Mouse (Mus musculus) hindbrain, embryonic 13.5 days (tissue): ENCODE measurements around the gene Cyb561d2. TPM values are rescaled to one million over a fixed set of nuclear protein-coding genes. Genes with fewer than 3 reads are reported as not detected.
"Not testable (repeated sequence)": the region's sequence is repeated elsewhere in the genome, so short reads cannot be mapped to it uniquely, and the experiment has no call there.

Source experiments
- ATAC-seq: fragments of 200-750 bp; cut with Nextera tagmentation; 2 replicates; pipeline ENCODE4 v1.8.0; 2017; ENCODE audit warnings: moderate TSS enrichment; ENCODE audit not compliant: low FRiP score
- H3K27ac ChIP-seq: fragments of 300-500 bp; sonication (generic); 2 replicates; pipeline ENCODE4 v1.5.1; 2015; ENCODE audit warnings: inconsistent platforms, mild to moderate bottlenecking, moderate library complexity
- H3K27me3 ChIP-seq: fragments of 300-500 bp; sonication (generic); 2 replicates; pipeline ENCODE4 v1.6.1; 2015; ENCODE audit warnings: mild to moderate bottlenecking, inconsistent platforms
- H3K36me3 ChIP-seq: fragments of 300-500 bp; sonication (generic); 2 replicates; pipeline ENCODE4 v1.6.1; 2015; ENCODE audit warnings: mild to moderate bottlenecking, inconsistent platforms
- H3K4me1 ChIP-seq: fragments of 300-500 bp; sonication (generic); replicated peaks from 2 replicates; pipeline ENCODE4 v1.6.1; 2015; ENCODE audit warnings: inconsistent platforms
- H3K4me2 ChIP-seq: fragments of 300-500 bp; sonication (generic); 2 replicates; pipeline ENCODE4 v1.6.1; 2015; ENCODE audit warnings: inconsistent platforms, mild to moderate bottlenecking, moderate library complexity
- H3K4me3 ChIP-seq: fragments of 300-500 bp; sonication (generic); 2 replicates; pipeline ENCODE4 v1.5.1; 2015; ENCODE audit warnings: mild to moderate bottlenecking, inconsistent platforms
- H3K9ac ChIP-seq: fragments of 300-500 bp; sonication (generic); 2 replicates; pipeline ENCODE4 v1.6.1; 2015; ENCODE audit warnings: mild to moderate bottlenecking, inconsistent platforms
- H3K9me3 ChIP-seq: fragments of 300-500 bp; sonication (generic); 2 replicates; pipeline ENCODE4 v1.6.1; 2016; ENCODE audit warnings: inconsistent platforms
- WGBS: fragments of 180-500 bp; shearing (Covaris S2); methylation state at CpG from one replicate; pipeline ENCODE4 v1.1.7; 2015; 5-methylcytosine and 5-hydroxymethylcytosine counted together
- polyA plus RNA-seq: library from polyadenylated mRNA; unstranded; fragments of >200 nt; fragmentation: Nextera tagmentation; extraction: Ambion mirVana; gene quantifications from 2 replicates; pipeline ENCODE4 v1.2.1, GENCODE M21; 2015

Cyb561d2 gene
- polyA plus RNA-seq, 1 experiment from 2014 or later, result 38.9 TPM

GRCm38 (mm10) chr9:107568331-107569261 is 26.6 kb upstream of the Cyb561d2 start:
- Histone ChIP-seq H3K9ac (peak overlapping the region; percentile 94), H3K27ac (peak overlapping the region; percentile 85), H3K27me3 (no peaks in the 10 kb centered on the region), H3K4me3 (peak overlapping the region; percentile 92), H3K9me3 (no peaks in the 10 kb centered on the region), H3K4me2 (peak overlapping the region; percentile 93), H3K36me3 (peaks cover 50% of the 10 kb centered on the region), H3K4me1 (peaks cover 61% of the 10 kb centered on the region)
- ATAC-seq, result peak; percentile 88
- under 1% methylated on average over 40 of the region's 41 CpGs for WGBS

DNA sequence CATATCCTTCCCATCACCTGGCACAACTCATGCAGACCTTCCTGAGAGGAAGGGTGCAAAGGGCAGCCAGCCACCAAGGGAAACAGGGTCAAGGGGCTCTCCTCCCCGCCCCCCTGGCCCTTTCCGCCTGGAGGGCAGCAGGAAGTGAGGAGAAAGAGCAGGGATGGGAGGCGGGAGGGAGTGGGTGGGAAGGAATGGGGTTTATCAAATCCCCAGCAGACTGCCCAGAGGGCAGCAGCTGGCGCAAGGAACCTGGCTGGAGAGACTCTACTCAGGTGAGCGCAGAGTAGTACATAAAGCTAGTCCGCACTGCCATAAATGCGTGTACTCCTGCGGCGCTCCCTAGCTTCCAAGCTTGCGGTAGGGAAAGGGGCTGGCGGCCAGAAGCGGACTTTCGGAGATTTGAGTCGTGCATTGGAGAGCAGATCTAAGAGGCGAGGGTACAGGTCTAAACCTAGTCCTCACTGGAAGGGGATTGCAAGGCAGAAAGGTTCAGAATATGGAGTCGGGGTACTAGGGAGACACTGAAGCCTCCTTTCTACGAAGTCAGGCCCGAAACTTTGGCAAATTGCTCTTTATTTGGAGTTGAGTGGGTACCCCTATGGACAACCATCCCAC is 25.8 kb upstream of the Cyb561d2 start, which contains the start of gene Hyal2:
Gene Hyal2, plus strand, starts transcription at position 244 of the 618 bp plus-strand sequence.
- WGBS, result 7% methylated on average over 18 of the region's 18 CpGs
- H3K4me2 ChIP-seq, result peak within 1 kb of the TSS; percentile 93

GRCm38 (mm10) chr9:107566855-107567254 is 24.9 kb upstream of the Cyb561d2 start:
- no peaks in the 10 kb centered on the region for H3K27me3 ChIP-seq
- 64% methylated on average over 3 of the region's 3 CpGs for WGBS
- peak overlapping the region; percentile 93; the same call in 1 of the 2 replicates for H3K4me2 ChIP-seq
- peaks cover 40% of the 10 kb centered on the region for H3K36me3 ChIP-seq
- H3K4me3 ChIP-seq, result no peak overlapping the region
- no peak for ATAC-seq
- H3K9ac ChIP-seq, result 0 out of 2 replicates have a peak overlapping the region, but pooled peaks have one; percentile 94
- H3K27ac ChIP-seq, result peak overlapping the region; percentile 85; the same call in 1 of the 2 replicates
- no peaks in the 10 kb centered on the region for H3K9me3 ChIP-seq
- peaks cover 65% of the 10 kb centered on the region for H3K4me1 ChIP-seq

More for the DNA sequence above, 25.8 kb upstream of the Cyb561d2 start, which contains the start of gene Hyal2:
- ATAC-seq, result no peak
- peak within 1 kb of the TSS; percentile 85 for H3K27ac ChIP-seq
- peak within 1 kb of the TSS; percentile 94 for H3K9ac ChIP-seq
- H3K36me3 ChIP-seq, result peaks cover 42% of the 10 kb centered on the region
- no peaks in the 10 kb centered on the region for H3K9me3 ChIP-seq
- H3K4me1 ChIP-seq, result peaks cover 64% of the 10 kb centered on the region
- no peaks in the 10 kb centered on the region for H3K27me3 ChIP-seq
- H3K4me3 ChIP-seq, result peak within 1 kb of the TSS; percentile 92

GRCm38 (mm10) chr9:107566041-107566709 is 24.2 kb upstream of the Cyb561d2 start:
- peaks cover 40% of the 10 kb centered on the region for H3K36me3 ChIP-seq
- no peaks in the 10 kb centered on the region for H3K27me3 ChIP-seq
- no peak overlapping the region for H3K4me2 ChIP-seq
- no peak overlapping the region for H3K4me3 ChIP-seq
- H3K9me3 ChIP-seq, result no peaks in the 10 kb centered on the region
- no peak overlapping the region for H3K9ac ChIP-seq
- 62% methylated on average over 15 of the region's 15 CpGs for WGBS
- H3K27ac ChIP-seq, result peak overlapping the region; percentile 49; the same call in 1 of the 2 replicates
- no peak for ATAC-seq
- H3K4me1 ChIP-seq, result peaks cover 58% of the 10 kb centered on the region

DNA sequence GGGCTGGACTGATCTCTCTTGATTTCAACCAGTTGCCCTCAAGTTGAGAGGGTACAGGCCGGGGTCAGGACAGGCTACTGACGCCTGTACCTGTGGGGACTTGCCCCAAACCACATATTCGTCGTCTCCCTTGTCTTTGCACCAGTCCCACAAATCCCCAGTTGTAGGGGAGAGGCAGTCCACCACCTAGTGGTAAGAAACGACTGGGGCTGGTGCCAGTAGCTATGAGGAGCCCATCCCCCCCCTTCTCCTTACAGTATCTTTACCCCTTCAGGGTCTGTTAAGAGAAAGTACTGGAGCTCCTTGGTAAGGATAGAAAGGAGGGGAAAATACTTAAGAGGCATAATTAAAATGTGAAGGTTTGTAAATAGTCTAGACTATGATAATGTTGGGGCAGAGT is 23.6 kb upstream of the Cyb561d2 start:
- WGBS, result 51% methylated on average over 5 of the region's 5 CpGs
- not testable (repeated sequence) for H3K4me3 ChIP-seq, H3K27ac ChIP-seq, ATAC-seq, H3K9ac ChIP-seq, H3K4me2 ChIP-seq, H3K27me3 ChIP-seq, H3K9me3 ChIP-seq
- peaks cover 40% of the 10 kb centered on the region for H3K36me3 ChIP-seq
- peaks cover 52% of the 10 kb centered on the region for H3K4me1 ChIP-seq

DNA sequence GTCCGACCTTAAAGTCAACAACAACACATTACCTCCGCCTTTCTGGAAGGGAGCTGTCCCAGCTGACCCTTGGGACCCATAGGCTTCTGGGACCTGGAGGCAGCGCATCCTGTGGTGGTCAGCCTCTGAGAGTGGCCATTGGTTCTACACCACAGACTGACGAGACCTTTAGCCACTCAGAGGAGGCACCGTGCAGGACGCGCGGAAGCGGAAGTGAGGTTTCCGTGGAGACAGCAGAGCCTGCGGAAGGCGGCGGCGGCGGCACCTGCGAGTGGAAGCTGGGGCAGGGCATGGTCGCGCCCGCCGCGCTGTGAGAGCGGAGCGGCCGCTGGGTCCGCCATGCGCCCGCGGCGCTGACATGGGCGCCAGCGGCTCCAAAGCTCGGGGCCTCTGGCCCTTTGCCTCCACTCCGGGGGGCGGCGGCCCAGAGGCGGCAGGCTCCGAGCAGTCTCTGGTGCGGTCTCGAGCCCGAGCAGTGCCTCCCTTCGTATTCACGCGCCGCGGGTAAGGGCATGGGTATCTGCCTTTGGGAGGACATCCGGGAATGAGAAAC is 21.1 kb upstream of the Cyb561d2 start, which contains the start of gene Tusc2:
Gene Tusc2, plus strand, starts transcription at position 227 of the 553 bp plus-strand sequence.
- WGBS, result under 1% methylated on average over 46 of the region's 46 CpGs
- Histone ChIP-seq H3K9ac (peak within 1 kb of the TSS; percentile 92), H3K27me3 (no peaks in the 10 kb centered on the region), H3K4me1 (peaks cover 38% of the 10 kb centered on the region), H3K27ac (peak within 1 kb of the TSS; percentile 84), H3K4me3 (peak within 1 kb of the TSS; percentile 97), H3K36me3 (peaks cover 63% of the 10 kb centered on the region), H3K4me2 (peak within 1 kb of the TSS; percentile 89), H3K9me3 (no peaks in the 10 kb centered on the region)
- ATAC-seq, result peak; percentile 95

GRCm38 (mm10) chr9:107556346-107556745 is 14.4 kb upstream of the Cyb561d2 start:
- Histone ChIP-seq H3K27ac (no peak overlapping the region), H3K9ac (peak overlapping the region; percentile 53; the same call in 1 of the 2 replicates), H3K36me3 (peaks cover 43% of the 10 kb centered on the region), H3K4me1 (peaks cover 43% of the 10 kb centered on the region), H3K4me3 (peak overlapping the region; percentile 72; the same call in 1 of the 2 replicates), H3K9me3 (no peaks in the 10 kb centered on the region), H3K27me3 (peaks cover 18% of the 10 kb centered on the region), H3K4me2 (peak overlapping the region; percentile 90)
- WGBS, result 77% methylated on average over 3 of the region's 3 CpGs
- no peak for ATAC-seq

GRCm38 (mm10) chr9:107555701-107556100 is 13.7 kb upstream of the Cyb561d2 start:
- Histone ChIP-seq H3K4me1 (peaks cover 50% of the 10 kb centered on the region), H3K36me3 (peaks cover 37% of the 10 kb centered on the region), H3K27me3 (peaks cover 24% of the 10 kb centered on the region), H3K9me3 (no peaks in the 10 kb centered on the region), H3K4me2 (peak overlapping the region; percentile 90), H3K27ac (no peak overlapping the region), H3K9ac (peak overlapping the region; percentile 93), H3K4me3 (peak overlapping the region; percentile 72)
- 47% methylated on average over 2 of the region's 2 CpGs for WGBS
- no peak for ATAC-seq

DNA sequence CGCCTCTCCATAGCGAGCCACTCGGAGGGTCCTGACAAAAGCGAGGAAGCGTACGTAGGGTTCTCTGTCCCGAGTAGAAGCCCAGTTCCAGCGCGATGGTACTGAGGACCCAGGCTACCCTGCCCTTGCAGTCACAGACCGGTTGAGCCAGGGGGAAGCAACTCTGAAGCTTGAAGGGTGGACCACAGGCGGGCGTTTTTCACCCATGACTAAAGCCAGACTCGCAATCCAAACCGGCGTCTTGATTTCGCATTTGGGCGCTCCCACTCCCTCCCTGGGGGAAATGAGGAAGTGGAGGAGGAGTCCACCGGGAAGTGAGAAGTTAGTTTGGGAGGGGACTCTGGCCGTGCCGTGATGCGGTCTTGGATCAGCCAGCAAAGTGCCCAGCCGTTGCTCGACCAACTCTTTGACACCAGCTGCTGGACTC is 13.1 kb upstream of the Cyb561d2 start:
- H3K36me3 ChIP-seq, result peaks cover 31% of the 10 kb centered on the region
- H3K4me3 ChIP-seq, result peak overlapping the region; percentile 72
- peak overlapping the region; percentile 93 for H3K27ac ChIP-seq
- H3K9ac ChIP-seq, result peak overlapping the region; percentile 93
- peak; percentile 37 for ATAC-seq
- H3K27me3 ChIP-seq, result peaks cover 31% of the 10 kb centered on the region
- 0% methylated on average over 23 of the region's 23 CpGs for WGBS
- peak overlapping the region; percentile 90 for H3K4me2 ChIP-seq
- H3K4me1 ChIP-seq, result peaks cover 50% of the 10 kb centered on the region
- no peaks in the 10 kb centered on the region for H3K9me3 ChIP-seq

GRCm38 (mm10) chr9:107554319-107554825 is 12.4 kb upstream of the Cyb561d2 start:
- H3K27me3 ChIP-seq, result peaks cover 38% of the 10 kb centered on the region
- peak overlapping the region; percentile 93 for H3K27ac ChIP-seq
- peak overlapping the region; percentile 72 for H3K4me3 ChIP-seq
- ATAC-seq, result peak; percentile 93
- no peaks in the 10 kb centered on the region for H3K9me3 ChIP-seq
- 1% methylated on average over 52 of the region's 53 CpGs for WGBS
- peak overlapping the region; percentile 90 for H3K4me2 ChIP-seq
- H3K36me3 ChIP-seq, result peaks cover 24% of the 10 kb centered on the region
- H3K9ac ChIP-seq, result peak overlapping the region; percentile 93
- peaks cover 50% of the 10 kb centered on the region for H3K4me1 ChIP-seq

DNA sequence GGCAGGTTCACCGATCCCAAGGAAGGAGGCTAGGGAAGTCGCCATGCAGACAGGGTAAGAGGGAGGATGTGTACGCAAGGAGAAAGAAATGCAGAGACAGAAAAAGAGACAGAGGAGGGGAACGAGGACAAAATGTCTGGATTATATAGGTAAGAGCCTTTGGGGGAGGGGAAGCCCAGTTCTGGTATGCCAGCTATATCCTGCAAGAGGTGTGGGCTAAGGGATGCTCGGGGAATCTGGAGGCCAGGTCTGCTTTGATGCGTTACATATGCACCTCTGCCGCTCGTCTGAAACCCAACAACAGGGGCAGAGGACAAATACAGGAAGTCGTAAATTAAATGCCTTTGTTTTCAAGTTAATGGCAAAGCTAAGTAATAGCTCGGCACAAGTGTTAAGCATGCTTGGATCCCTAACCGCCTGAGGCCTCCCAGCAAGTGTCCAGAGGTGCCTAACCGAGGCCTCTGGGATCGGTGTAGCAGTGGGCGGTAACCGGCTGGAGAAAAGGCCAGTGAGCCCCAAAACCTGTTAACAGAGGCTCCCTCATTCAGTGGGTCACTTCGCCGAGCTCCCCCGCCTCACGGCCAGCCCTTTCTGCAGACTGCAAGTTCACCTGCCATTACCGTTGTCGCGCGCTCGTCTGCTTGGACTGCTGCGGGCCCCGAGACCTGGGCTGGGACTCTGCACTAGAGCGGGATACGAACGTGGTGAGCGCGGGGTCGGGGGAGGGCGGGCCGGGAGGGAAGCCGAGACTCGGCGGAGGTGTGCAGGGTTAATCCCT is 11.7 kb upstream of the Cyb561d2 start:
- Histone ChIP-seq H3K4me2 (peak overlapping the region; percentile 90), H3K4me3 (peak overlapping the region; percentile 72), H3K9ac (peak overlapping the region; percentile 79), H3K27me3 (peaks cover 44% of the 10 kb centered on the region), H3K9me3 (no peaks in the 10 kb centered on the region), H3K4me1 (peaks cover 50% of the 10 kb centered on the region), H3K27ac (peak overlapping the region; percentile 93), H3K36me3 (peaks cover 18% of the 10 kb centered on the region)
- peak; percentile 78 for ATAC-seq
- 6% methylated on average over 37 of the region's 37 CpGs for WGBS
